Mouse (Mus musculus): ENCODE measurements at regions not wholly inside any gene's neighbourhood (a gene's known extent, or its start where the extent isn't known, plus 50 kb on each side); places are given as distances from the start of the nearest gene placed in this dataset.

DNA sequence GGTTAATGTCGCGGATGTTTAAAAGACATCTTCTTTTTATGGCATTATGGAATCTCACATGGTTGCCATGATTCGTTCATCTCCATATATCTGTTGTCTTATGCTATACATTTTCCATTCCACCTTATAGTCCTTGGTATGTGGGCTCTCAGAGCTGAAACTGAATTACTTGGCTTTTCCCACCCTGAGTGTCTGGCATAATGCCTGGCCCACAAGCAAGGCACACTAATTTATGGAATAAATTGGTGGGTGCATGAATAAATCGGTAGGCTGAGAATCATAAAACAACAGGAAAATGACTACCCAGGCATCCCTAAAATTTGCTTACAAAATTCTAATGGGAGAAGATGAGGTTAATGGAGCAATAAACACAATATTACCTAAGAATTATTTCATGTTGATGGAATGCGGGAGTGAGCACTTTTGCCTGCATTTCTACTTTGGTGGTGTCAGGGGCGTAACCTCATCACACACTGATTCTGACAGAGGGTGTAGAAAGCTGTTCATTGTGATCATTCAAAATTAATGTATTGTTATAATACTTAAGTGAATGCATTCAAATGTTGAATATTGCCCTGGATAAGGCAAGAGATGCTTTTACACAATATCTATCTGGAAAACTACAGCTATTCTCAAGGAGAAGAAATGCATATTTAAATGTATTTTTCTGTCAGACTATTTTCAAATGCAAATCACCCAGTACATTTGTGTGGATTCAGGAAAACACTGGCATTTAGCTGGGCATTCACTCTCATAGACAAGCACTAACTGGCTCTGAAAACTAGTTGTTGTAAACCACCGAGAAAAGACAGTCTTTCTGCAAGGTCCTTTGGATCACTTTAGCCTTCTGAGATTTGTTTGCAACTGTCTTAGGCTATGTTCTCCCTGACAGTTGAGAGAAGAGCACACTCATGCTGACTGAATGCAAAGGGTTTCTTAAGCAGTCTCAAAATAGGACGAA lies 190.1 kb downstream of the Pcdh18 start:
- no peaks in the 10 kb centered on the region for H3K4me1 ChIP-seq (replicated peaks; ENCODE audit: control insufficient read depth, insufficient read depth, low read length)
- H3K27ac ChIP-seq (ENCODE audit: low read length), result no peak overlapping the region
- no peak overlapping the region for H3K4me3 ChIP-seq (ENCODE audit: low read length)
- H3K4me2 ChIP-seq (ENCODE audit: low read depth, low read length), result no peak overlapping the region
- no peaks in the 10 kb centered on the region for H3K36me3 ChIP-seq (ENCODE audit: control insufficient read depth, insufficient read depth, low read length)
- H3K9me3 ChIP-seq (ENCODE audit: control insufficient read depth, low read length), result no peaks in the 10 kb centered on the region
- H3K9ac ChIP-seq (ENCODE audit: low read length), result no peak overlapping the region
- WGBS, result 86% methylated on average over 8 of the region's 8 CpGs
- no peaks in the 10 kb centered on the region for H3K27me3 ChIP-seq (ENCODE audit: control insufficient read depth, insufficient read depth, low read depth, low read length)
- ATAC-seq (ENCODE audit: low read depth), result no peak

DNA sequence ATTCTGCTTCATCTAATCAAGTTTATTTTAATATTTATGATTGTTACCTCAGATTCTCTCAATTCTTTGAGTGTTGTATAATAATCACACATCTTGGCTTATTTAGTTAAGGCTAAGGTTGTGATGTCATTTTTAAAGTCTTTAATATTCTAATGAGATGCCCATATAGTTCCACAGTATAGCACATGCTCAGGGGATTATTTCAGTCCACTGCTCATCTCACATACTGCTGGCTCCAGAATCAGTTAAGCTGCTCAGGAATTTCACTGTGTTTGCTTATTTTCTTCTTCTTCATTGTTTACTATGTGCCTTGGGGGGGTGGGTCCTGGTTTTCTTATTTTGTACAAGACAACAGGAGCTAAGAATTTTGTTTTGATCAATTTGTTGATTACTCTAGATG lies 229.5 kb downstream of the Pcdh18 start:
- Histone ChIP-seq H3K4me1 (replicated peaks; ENCODE audit: control insufficient read depth, insufficient read depth, low read length) (no peaks in the 10 kb centered on the region), H3K9ac (ENCODE audit: low read length) (no peak overlapping the region), H3K4me3 (ENCODE audit: low read length) (no peak overlapping the region), H3K9me3 (ENCODE audit: control insufficient read depth, low read length) (no peaks in the 10 kb centered on the region), H3K27ac (ENCODE audit: low read length) (no peak overlapping the region), H3K36me3 (ENCODE audit: control insufficient read depth, insufficient read depth, low read length) (no peaks in the 10 kb centered on the region), H3K4me2 (ENCODE audit: low read depth, low read length) (no peak overlapping the region), H3K27me3 (ENCODE audit: control insufficient read depth, insufficient read depth, low read depth, low read length) (no peaks in the 10 kb centered on the region)
- no peak for ATAC-seq (ENCODE audit: low read depth)

DNA sequence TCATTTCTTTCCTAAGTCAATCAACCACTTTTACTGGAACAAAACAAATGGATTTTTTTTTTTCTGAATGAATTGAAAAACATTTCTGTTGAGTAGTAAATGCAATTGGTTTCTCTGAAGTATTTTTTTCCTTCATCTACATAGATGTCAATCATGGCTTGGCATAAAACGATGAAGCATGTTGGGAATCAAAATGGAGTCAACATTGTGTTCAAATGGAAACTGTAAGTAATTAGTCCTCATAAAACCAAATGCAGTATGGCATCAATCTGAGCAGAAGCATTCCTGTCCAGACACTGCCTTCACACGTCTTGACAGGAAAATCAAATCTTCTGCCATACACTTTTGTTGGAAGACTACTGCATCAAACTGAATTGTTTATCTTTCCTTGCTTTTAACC lies 237.0 kb downstream of the Pcdh18 start:
- Histone ChIP-seq H3K9ac (ENCODE audit: low read length) (no peak overlapping the region), H3K4me2 (ENCODE audit: low read depth, low read length) (no peak overlapping the region), H3K4me1 (replicated peaks; ENCODE audit: control insufficient read depth, insufficient read depth, low read length) (no peaks in the 10 kb centered on the region), H3K27ac (ENCODE audit: low read length) (no peak overlapping the region), H3K36me3 (ENCODE audit: control insufficient read depth, insufficient read depth, low read length) (no peaks in the 10 kb centered on the region), H3K4me3 (ENCODE audit: low read length) (no peak overlapping the region), H3K9me3 (ENCODE audit: control insufficient read depth, low read length) (no peaks in the 10 kb centered on the region), H3K27me3 (ENCODE audit: control insufficient read depth, insufficient read depth, low read depth, low read length) (no peaks in the 10 kb centered on the region)
- ATAC-seq (ENCODE audit: low read depth), result no peak
- 56% methylated on average over 2 of the region's 2 CpGs for WGBS

DNA sequence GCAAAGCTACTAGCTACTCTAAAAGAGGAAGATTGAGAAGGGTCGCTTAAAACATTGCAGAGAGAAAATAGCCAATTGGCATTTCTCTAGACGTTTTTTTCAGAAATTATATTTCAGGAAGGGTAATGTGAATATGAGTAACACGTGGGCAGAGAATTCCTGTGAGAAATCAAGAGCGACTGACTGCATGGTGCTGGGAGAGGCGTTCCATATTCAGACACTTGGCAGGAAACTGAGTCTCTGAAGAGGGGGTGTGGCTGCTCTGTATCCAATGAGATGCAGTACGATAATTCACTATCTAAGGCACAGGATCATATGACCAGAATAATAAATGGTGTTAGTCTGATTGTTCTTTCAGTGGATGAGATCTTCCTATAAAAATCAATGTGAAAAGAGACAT lies 252.5 kb downstream of the Pcdh18 start:
- Histone ChIP-seq H3K4me1 (replicated peaks; ENCODE audit: control insufficient read depth, insufficient read depth, low read length) (no peaks in the 10 kb centered on the region), H3K36me3 (ENCODE audit: control insufficient read depth, insufficient read depth, low read length) (no peaks in the 10 kb centered on the region), H3K27me3 (ENCODE audit: control insufficient read depth, insufficient read depth, low read depth, low read length) (no peaks in the 10 kb centered on the region), H3K4me3 (ENCODE audit: low read length) (no peak overlapping the region), H3K9ac (ENCODE audit: low read length) (no peak overlapping the region), H3K4me2 (ENCODE audit: low read depth, low read length) (no peak overlapping the region), H3K9me3 (ENCODE audit: control insufficient read depth, low read length) (no peaks in the 10 kb centered on the region), H3K27ac (ENCODE audit: low read length) (no peak overlapping the region)
- no peak for ATAC-seq (ENCODE audit: low read depth)
- 40% methylated on average over 6 of the region's 6 CpGs for WGBS

DNA sequence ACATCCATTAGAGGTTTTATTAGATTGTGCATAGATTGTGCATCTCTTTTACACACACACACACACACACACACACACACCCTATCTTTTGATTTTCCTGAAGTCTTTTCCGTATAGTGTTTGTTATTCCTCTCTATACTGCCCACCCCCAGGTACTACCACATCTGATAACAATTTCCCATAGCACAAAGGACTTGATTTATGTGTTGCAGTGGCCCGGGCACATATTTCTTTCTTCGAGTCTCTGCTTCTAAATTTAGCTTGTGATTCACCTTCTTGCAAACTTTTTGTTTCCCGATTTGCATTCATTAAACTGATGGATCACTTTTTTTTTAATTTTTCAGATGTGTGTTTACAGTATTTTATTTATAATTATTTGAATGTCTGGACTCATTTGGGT lies 254.8 kb downstream of the Pcdh18 start:
- ATAC-seq (ENCODE audit: low read depth), result no peak
- Histone ChIP-seq H3K9me3 (ENCODE audit: control insufficient read depth, low read length) (no peaks in the 10 kb centered on the region), H3K9ac (ENCODE audit: low read length) (no peak overlapping the region), H3K36me3 (ENCODE audit: control insufficient read depth, insufficient read depth, low read length) (no peaks in the 10 kb centered on the region), H3K4me2 (ENCODE audit: low read depth, low read length) (no peak overlapping the region), H3K27ac (ENCODE audit: low read length) (no peak overlapping the region), H3K4me1 (replicated peaks; ENCODE audit: control insufficient read depth, insufficient read depth, low read length) (no peaks in the 10 kb centered on the region), H3K4me3 (ENCODE audit: low read length) (no peak overlapping the region), H3K27me3 (ENCODE audit: control insufficient read depth, insufficient read depth, low read depth, low read length) (no peaks in the 10 kb centered on the region)
- WGBS, result 61% methylated on average over 4 of the region's 4 CpGs

DNA sequence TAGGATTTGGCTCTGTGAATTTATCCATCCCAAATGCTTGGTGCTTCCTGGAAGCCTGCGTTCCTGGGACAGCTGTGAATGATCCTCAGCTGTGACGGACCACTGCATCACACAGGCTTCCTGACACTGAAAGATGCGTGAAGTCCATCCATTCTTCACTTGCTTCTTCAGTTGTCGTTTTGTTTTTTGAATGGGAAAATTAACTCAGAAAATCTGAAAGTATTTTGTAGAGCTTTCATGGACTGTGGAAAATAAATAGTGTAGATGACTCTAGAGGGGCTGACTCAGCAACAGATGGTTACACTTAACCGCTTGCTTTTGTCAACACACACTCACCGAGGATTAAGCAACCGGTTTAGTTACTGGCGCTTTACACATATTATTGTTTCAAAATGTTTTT lies 272.0 kb downstream of the Pcdh18 start:
- Histone ChIP-seq H3K4me2 (ENCODE audit: low read depth, low read length) (no peak overlapping the region; the same call in 1 of the 2 replicates), H3K9ac (ENCODE audit: low read length) (no peak overlapping the region), H3K36me3 (ENCODE audit: control insufficient read depth, insufficient read depth, low read length) (no peaks in the 10 kb centered on the region), H3K4me1 (replicated peaks; ENCODE audit: control insufficient read depth, insufficient read depth, low read length) (no peaks in the 10 kb centered on the region), H3K27me3 (ENCODE audit: control insufficient read depth, insufficient read depth, low read depth, low read length) (no peaks in the 10 kb centered on the region), H3K4me3 (ENCODE audit: low read length) (0 out of 2 replicates have a peak overlapping the region, but pooled peaks have one; percentile 6), H3K9me3 (ENCODE audit: control insufficient read depth, low read length) (no peaks in the 10 kb centered on the region), H3K27ac (ENCODE audit: low read length) (peak overlapping the region; percentile 52)
- ATAC-seq (ENCODE audit: low read depth), result peak; percentile 97
- 43% methylated on average over 8 of the region's 8 CpGs for WGBS
